Mouse (Mus musculus): Measurements from ENCODE around the gene Akt1. TPM values are rescaled to one million over a fixed set of nuclear protein-coding genes. Genes with fewer than 3 reads are reported as not detected.

The Akt1 gene
- polyA plus RNA-seq, 1 experiment from 2014 or later, result 75.1 TPM

- no peaks in the 10 kb centered on the region for H3K36me3 ChIP-seq
- no peak overlapping the region for H3K4me2 ChIP-seq
- H3K9me3 ChIP-seq, result no peaks in the 10 kb centered on the region
- no peak overlapping the region for H3K4me3 ChIP-seq
- 52% methylated on average over 3 of the region's 3 CpGs for WGBS
- no peak for ATAC-seq (ENCODE audit: insufficient number of reproducible peaks, low FRiP score, low TSS enrichment, low read depth)
- peaks cover 7% of the 10 kb centered on the region for H3K4me1 ChIP-seq
- H3K9ac ChIP-seq, result no peak overlapping the region
- peaks cover 2% of the 10 kb centered on the region; the same call in 1 of the 2 replicates for H3K27me3 ChIP-seq
- peak overlapping the region; percentile 57 for H3K27ac ChIP-seq
These were observed 39.3 kb upstream of the Akt1 start for GRCm38 (mm10) chr12:112713984-112714383.

- no peak for ATAC-seq (ENCODE audit: insufficient number of reproducible peaks, low FRiP score, low TSS enrichment, low read depth)
- Histone ChIP-seq H3K9me3 (no peaks in the 10 kb centered on the region), H3K4me2 (no peak overlapping the region), H3K4me3 (no peak overlapping the region), H3K27ac (no peak overlapping the region), H3K9ac (no peak overlapping the region), H3K36me3 (no peaks in the 10 kb centered on the region), H3K27me3 (peaks cover 19% of the 10 kb centered on the region; the same call in 1 of the 2 replicates), H3K4me1 (peaks cover 3% of the 10 kb centered on the region; the same call in 1 of the 2 replicates)
- WGBS, result 28% methylated on average over 8 of the region's 8 CpGs
These were observed 32.8 kb upstream of the Akt1 start for GRCm38 (mm10) chr12:112707573-112707869.

DNA sequence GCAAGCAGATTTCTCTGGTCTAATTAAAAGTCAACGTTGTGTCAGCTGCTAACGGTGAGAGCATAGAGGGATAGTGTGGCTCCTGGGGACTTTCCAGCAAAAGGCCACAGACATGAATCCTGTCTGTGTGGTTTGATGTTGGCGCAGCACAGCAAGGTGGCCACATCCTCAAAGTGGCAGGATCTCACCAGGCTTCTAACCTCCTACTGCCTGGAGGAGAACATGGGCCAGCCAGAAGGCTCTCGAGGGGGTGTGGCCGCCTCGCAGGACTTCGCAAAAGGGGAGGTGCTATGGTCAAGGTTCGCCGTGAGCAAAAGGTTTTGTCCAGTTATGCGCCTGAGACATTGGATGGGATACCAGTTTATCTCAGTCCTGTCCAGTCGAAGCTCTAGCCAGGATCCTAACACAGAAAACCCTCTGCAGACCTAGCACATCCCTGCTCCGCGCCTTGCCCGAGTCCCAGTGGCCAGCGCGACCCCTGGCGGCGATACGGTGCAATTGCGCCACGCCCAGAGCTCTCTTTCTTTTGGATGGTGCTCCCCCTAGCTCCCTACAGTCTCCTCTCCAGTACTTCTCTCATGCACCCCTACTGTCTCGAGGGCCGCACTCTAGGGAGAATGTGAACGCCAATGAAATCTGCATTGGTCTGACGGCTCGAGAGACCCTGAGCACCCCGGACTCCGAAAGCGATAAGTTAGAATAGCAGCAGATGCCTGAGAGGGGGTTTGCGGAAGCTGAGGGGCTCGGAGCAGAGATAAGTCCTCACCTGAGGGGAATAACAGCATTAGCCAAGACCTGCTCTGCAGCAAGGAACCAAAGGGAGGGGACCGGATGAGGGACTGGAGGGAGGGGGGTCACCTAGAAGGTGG, 32.3 kb upstream of the Akt1 start:
- H3K4me2 ChIP-seq, result peak overlapping the region; percentile 37
- peaks cover 5% of the 10 kb centered on the region; the same call in 1 of the 2 replicates for H3K4me1 ChIP-seq
- WGBS, result 12% methylated on average over 32 of the region's 32 CpGs
- no peaks in the 10 kb centered on the region for H3K9me3 ChIP-seq
- ATAC-seq (ENCODE audit: insufficient number of reproducible peaks, low FRiP score, low TSS enrichment, low read depth), result peak; percentile 84
- H3K36me3 ChIP-seq, result no peaks in the 10 kb centered on the region
- no peak overlapping the region for H3K27ac ChIP-seq
- peak overlapping the region; percentile 23 for H3K4me3 ChIP-seq
- peaks cover 19% of the 10 kb centered on the region; the same call in 1 of the 2 replicates for H3K27me3 ChIP-seq
- H3K9ac ChIP-seq, result no peak overlapping the region

DNA sequence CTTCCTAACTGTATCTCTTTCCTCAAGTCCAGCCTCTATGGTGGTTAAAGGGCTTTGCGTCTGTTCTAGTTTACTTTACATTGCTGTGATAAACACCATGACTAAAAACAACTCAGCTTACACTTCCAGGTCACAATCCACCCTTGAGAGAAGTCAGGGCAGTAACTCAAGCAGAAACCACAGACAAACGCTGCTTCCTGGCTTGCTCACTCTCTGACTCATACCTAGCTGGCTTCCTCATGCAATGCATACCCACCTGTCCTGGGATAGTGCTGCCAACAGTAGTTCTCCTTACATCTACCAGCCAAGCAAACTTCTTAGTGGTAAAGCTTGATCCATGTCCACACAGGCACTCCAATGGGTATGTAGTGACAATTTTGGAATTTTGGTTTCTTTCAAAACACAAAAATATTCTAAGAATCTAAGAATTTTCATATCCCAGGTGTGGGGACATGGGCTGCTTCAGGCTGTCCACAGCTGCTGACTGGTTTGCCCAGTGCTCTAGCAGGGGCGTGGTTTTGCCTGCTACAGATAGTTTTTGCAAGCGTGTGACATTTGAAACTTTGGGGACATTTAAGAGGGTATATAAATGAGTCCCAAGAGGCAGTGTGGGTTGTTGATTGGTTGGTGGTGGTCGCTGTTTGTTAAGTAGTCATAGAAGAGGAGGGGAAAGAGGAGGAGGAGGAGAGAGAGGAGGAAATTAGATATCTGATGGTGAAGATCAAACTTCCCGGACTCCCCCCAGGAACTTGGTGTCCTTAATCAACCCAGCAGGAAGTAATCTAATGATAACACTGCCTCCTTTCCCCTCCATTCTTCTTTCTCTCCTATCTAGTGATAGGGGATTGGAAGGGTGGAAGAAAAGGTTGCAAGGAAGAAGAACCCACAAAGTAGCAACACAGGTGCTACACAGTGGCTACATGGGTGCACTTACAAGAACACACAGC, 28.0 kb upstream of the Akt1 start:
- Histone ChIP-seq H3K9me3 (no peaks in the 10 kb centered on the region), H3K9ac (no peak overlapping the region), H3K27me3 (peaks cover 11% of the 10 kb centered on the region; the same call in 1 of the 2 replicates), H3K27ac (no peak overlapping the region), H3K4me3 (no peak overlapping the region), H3K4me1 (peaks cover 23% of the 10 kb centered on the region), H3K36me3 (no peaks in the 10 kb centered on the region), H3K4me2 (no peak overlapping the region)
- WGBS, result 43% methylated on average over 6 of the region's 6 CpGs
- ATAC-seq (ENCODE audit: insufficient number of reproducible peaks, low FRiP score, low TSS enrichment, low read depth), result no peak

DNA sequence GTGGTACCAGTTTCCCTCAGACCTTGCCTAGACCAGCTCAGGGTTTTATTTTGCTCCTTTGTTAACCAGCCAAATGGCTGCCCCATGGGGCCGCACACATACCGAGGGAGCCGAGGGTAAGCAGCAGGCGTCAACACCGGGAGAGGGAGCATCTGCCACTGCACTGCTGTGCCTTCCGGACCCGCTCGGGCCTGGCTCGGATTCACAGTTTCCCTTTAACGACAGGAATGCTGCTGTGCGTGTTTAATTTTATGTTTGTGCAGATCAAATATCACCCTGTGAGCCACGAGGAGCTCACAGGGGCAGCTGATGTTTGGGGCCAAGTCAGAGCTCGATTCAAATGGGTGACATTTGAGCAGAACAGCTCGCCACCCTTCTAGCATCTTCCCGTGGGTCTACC, 25.8 kb upstream of the Akt1 start:
- ATAC-seq (ENCODE audit: insufficient number of reproducible peaks, low FRiP score, low TSS enrichment, low read depth), result peak; percentile 66
- Histone ChIP-seq H3K9ac (no peak overlapping the region), H3K27me3 (no peaks in the 10 kb centered on the region), H3K4me1 (peaks cover 20% of the 10 kb centered on the region), H3K9me3 (no peaks in the 10 kb centered on the region), H3K4me3 (peak overlapping the region; percentile 10; the same call in 1 of the 2 replicates), H3K4me2 (peak overlapping the region; percentile 30), H3K36me3 (no peaks in the 10 kb centered on the region), H3K27ac (no peak overlapping the region)
- 4% methylated on average over 15 of the region's 15 CpGs for WGBS

- no peak overlapping the region for H3K9ac ChIP-seq
- peaks cover 31% of the 10 kb centered on the region for H3K4me1 ChIP-seq
- H3K36me3 ChIP-seq, result no peaks in the 10 kb centered on the region
- 81% methylated on average over 3 of the region's 3 CpGs for WGBS
- no peak overlapping the region for H3K27ac ChIP-seq
- H3K27me3 ChIP-seq, result no peaks in the 10 kb centered on the region
- no peak overlapping the region for H3K4me2 ChIP-seq
- no peak overlapping the region for H3K4me3 ChIP-seq
- no peaks in the 10 kb centered on the region for H3K9me3 ChIP-seq
- ATAC-seq (ENCODE audit: insufficient number of reproducible peaks, low FRiP score, low TSS enrichment, low read depth), result no peak
These were observed 22.2 kb upstream of the Akt1 start for GRCm38 (mm10) chr12:112696806-112697425.

DNA sequence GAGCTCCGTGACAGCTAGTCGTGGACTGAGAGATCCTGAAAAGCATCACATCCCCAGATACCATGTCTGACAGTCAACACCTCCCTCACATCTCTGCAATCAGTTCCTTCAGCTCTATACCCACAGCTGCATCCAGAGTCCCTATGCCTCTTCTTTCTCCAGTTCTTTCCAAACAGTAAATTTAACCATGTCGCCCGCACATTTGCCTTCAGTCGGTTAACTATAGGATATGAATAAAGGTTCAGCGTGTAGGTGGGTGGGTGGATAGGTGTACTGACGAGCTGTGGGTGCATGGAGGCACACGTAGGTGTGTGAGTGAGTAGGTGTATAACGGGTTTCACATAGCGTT, 19.4 kb upstream of the Akt1 start:
- Histone ChIP-seq H3K4me1 (peaks cover 13% of the 10 kb centered on the region), H3K9me3 (no peaks in the 10 kb centered on the region), H3K9ac (peak overlapping the region; percentile 78), H3K27me3 (no peaks in the 10 kb centered on the region), H3K4me3 (peak overlapping the region; percentile 66), H3K36me3 (no peaks in the 10 kb centered on the region), H3K27ac (peak overlapping the region; percentile 79; the same call in 1 of the 2 replicates), H3K4me2 (peak overlapping the region; percentile 73)
- WGBS, result 80% methylated on average over 10 of the region's 10 CpGs
- ATAC-seq (ENCODE audit: insufficient number of reproducible peaks, low FRiP score, low TSS enrichment, low read depth), result no peak

GRCm38 (mm10) chr12:112693185-112694126, 18.8 kb upstream of the Akt1 start:
- peak overlapping the region; percentile 73 for H3K4me2 ChIP-seq
- peak overlapping the region; percentile 66 for H3K4me3 ChIP-seq
- ATAC-seq (ENCODE audit: insufficient number of reproducible peaks, low FRiP score, low TSS enrichment, low read depth), result peak; percentile 93
- no peaks in the 10 kb centered on the region for H3K9me3 ChIP-seq
- H3K27ac ChIP-seq, result peak overlapping the region; percentile 79
- peak overlapping the region; percentile 78 for H3K9ac ChIP-seq
- H3K36me3 ChIP-seq, result no peaks in the 10 kb centered on the region
- peaks cover 13% of the 10 kb centered on the region for H3K4me1 ChIP-seq
- WGBS, result 2% methylated on average over 54 of the region's 54 CpGs
- H3K27me3 ChIP-seq, result no peaks in the 10 kb centered on the region

DNA sequence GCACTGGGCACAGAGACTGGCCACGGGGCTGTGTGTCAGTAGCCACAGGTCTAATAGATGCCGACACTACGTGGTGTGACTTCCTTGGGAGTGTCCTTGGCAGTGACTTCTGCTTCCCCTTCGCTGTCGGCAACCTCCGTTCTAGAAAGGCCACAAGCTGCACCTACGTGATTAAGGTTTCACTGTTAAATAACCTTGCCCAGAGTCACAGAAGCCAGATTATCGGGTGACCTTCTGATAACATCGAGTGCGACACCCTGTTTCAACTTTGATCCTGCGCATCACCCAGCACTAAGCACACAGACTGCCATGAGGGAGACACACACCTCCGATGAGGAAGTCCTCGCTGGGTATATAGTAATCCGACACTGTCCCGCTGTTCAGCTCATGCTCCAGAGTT, 13.8 kb upstream of the Akt1 start:
- H3K36me3 ChIP-seq, result no peaks in the 10 kb centered on the region
- ATAC-seq (ENCODE audit: insufficient number of reproducible peaks, low FRiP score, low TSS enrichment, low read depth), result no peak

GRCm38 (mm10) chr12:112683351-112683750, 8.7 kb upstream of the Akt1 start:
- Histone ChIP-seq H3K27me3 (peaks cover 28% of the 10 kb centered on the region), H3K27ac (no peak overlapping the region), H3K4me3 (no peak overlapping the region), H3K4me1 (peaks cover 20% of the 10 kb centered on the region), H3K9ac (no peak overlapping the region), H3K4me2 (no peak overlapping the region), H3K9me3 (no peaks in the 10 kb centered on the region), H3K36me3 (no peaks in the 10 kb centered on the region)
- WGBS, result 58% methylated on average over 7 of the region's 7 CpGs
- no peak for ATAC-seq (ENCODE audit: insufficient number of reproducible peaks, low FRiP score, low TSS enrichment, low read depth)

More for the DNA sequence above, 13.8 kb upstream of the Akt1 start:
- Histone ChIP-seq H3K9ac (no peak overlapping the region), H3K27me3 (no peaks in the 10 kb centered on the region), H3K4me3 (no peak overlapping the region), H3K4me1 (peaks cover 9% of the 10 kb centered on the region), H3K4me2 (no peak overlapping the region), H3K27ac (no peak overlapping the region), H3K9me3 (no peaks in the 10 kb centered on the region)
- 71% methylated on average over 15 of the region's 15 CpGs for WGBS
